Mouse (Mus musculus): ENCODE data around the gene Iqck. TPM values are rescaled to one million over a fixed set of nuclear protein-coding genes. Genes with fewer than 3 reads are reported as not detected.
A peak's percentile ranks its signal among the peaks of the same experiment; 100 is the strongest.

Gene Iqck
- polyA plus RNA-seq, 1 experiment from 2014 or later: 6.7 TPM

DNA sequence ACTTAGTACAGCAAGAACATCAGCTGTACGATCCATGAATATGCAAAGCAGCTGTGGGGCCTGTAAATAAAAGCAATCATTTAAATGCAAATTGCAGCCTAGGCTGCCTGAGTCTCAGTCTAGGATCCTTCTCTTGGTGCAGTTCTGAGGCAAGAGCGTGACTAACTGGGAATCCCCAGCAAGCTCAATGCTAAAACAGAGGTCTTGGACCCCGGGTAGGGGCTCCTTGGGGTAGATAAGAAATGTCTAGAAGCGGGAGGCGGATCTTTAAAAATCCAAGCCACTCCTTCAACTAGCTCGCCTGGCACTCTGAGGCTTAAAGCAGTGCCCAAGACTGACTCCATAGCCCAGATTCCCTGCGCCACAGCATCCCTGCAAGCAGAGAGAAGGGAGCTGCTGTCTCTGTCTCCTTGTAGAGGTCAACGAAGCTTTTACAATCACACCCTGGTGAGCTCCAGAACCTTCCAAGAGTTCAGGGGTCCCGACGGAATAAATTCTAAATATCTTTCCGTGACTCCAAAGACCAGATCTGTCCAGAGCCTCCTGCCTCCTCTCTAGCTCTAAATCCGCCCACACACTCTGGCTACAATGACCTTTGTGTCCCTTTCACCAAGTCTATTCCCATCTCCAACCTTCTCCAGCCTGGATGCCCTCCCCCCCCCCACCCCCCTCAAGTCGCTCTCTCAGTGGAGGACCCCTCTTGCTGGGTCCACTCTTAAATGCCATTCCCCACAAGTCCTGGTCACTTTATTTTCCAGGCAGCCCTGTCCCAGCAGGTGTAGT lies 137.3 kb downstream of the Iqck start:
- Histone ChIP-seq H3K9me3 (no peaks in the 10 kb centered on the region), H3K4me1 (replicated peaks) (peaks cover 73% of the 10 kb centered on the region), H3K27ac (peak overlapping the region; percentile 94), H3K36me3 (peaks cover 32% of the 10 kb centered on the region), H3K4me3 (peak overlapping the region; percentile 83), H3K27me3 (ENCODE audit: insufficient read depth, poor library complexity, severe bottlenecking) (peaks cover 6% of the 10 kb centered on the region)
- DNase-seq (ENCODE audit: low spot score): peak; percentile 52
- WGBS: 15% methylated on average over 13 of the region's 13 CpGs

DNA sequence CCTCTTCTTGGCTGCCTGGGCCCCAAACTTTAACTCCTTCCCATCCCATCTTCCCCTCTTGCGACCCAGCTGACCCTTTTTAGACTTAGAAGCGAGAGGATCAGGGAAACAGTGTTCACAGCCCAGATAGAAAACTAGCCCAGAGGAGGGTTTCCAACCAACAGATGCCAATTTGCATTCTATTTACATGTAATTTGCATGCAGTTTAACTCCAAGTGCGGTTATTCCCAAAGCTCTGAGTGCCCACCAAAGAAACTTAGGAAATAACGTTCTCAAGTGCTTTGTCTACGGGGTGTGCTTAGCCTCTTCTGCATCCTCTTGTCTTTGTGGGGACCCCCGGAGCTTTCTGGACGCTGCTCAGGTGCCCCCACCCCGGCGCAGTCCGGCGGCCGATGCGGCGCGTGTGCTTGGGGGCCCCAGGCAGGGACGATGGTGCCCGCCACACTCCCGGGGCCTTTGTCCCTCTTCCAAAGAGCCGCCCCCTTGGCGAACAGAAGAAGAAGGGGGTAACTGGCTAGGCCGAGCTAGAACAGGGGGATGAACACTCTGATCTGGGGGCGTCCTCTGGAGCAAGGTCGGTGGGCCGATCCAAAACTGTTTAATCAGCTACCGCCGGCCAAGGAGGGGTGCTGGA lies 138.2 kb downstream of the Iqck start:
- Histone ChIP-seq H3K4me3 (peak overlapping the region; percentile 83), H3K27ac (peak overlapping the region; percentile 94), H3K4me1 (replicated peaks) (peaks cover 65% of the 10 kb centered on the region), H3K36me3 (peaks cover 23% of the 10 kb centered on the region), H3K9me3 (no peaks in the 10 kb centered on the region), H3K27me3 (ENCODE audit: insufficient read depth, poor library complexity, severe bottlenecking) (peaks cover 6% of the 10 kb centered on the region)
- under 1% methylated on average over 26 of the region's 26 CpGs for WGBS
- peak; percentile 22 for DNase-seq (ENCODE audit: low spot score)

DNA sequence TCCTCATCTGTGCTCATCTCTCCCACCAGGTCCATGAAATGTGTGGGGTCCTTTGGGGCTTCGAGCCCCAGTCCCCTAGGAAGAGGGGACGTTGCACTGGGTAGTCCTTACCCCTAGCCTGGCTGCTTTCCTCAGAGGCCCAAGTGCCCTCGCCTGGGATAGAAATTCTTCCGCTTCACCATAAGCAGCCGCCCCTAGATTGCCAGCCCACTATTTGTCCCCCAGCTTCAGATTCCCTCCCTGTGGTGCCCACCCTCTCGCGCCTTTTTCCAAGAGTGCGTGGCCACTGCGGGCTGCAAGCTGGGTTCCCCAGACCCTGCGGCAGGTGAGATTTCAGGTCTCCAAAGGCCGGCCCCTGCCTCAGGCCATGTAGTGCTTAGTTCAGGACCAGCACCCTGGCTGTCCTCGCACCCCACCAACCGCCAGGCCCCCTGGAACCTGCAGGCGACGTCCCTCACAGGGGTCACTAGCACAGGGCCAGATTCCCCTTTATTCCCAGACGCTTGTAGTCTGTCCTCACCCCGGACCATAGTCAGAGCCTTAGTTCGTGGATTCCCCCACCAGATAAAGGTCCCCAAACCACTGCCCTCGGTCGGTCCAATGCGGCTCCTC lies 138.8 kb downstream of the Iqck start:
- peak overlapping the region; percentile 94 for H3K27ac ChIP-seq
- DNase-seq (ENCODE audit: low spot score): peak; percentile 60

DNA sequence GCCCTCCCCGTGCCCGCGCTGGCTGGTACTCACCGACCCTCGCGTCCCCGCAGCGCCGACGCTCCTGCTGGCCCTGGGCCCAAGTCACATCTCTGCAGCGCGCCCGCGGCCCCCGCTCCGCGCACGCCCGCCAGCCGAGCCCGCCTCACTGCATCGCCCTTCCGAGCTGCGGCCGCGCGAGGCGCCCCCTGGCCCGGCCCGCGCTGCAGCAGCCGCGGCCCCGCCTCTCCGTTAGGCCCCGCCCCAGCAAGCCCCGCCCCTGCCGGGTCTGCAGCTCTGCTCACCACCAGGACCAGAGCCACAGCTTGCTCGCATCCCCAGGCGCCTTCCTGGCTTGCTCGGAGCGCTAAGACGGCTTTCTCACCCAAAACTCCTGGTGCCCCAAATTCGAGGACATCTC lies 139.5 kb downstream of the Iqck start, which contains the start of gene Gprc5b:
Gprc5b (minus strand) TSS at position 205 of the 400 bp plus-strand sequence.
- Histone ChIP-seq H3K4me1 (replicated peaks) (peaks cover 52% of the 10 kb centered on the region), H3K27me3 (ENCODE audit: insufficient read depth, poor library complexity, severe bottlenecking) (peaks cover 6% of the 10 kb centered on the region), H3K9me3 (no peaks in the 10 kb centered on the region), H3K27ac (peak within 1 kb of the TSS; percentile 94), H3K4me3 (peak within 1 kb of the TSS; percentile 83), H3K36me3 (peaks cover 10% of the 10 kb centered on the region)
- under 1% methylated on average over 44 of the region's 44 CpGs for WGBS
- peak; percentile 90 for DNase-seq (ENCODE audit: low spot score)

More for the DNA sequence above, 138.8 kb downstream of the Iqck start:
- Histone ChIP-seq H3K27me3 (ENCODE audit: insufficient read depth, poor library complexity, severe bottlenecking) (peaks cover 6% of the 10 kb centered on the region), H3K4me1 (replicated peaks) (peaks cover 59% of the 10 kb centered on the region), H3K4me3 (peak overlapping the region; percentile 83), H3K9me3 (no peaks in the 10 kb centered on the region), H3K36me3 (peaks cover 17% of the 10 kb centered on the region)
- WGBS: under 1% methylated on average over 21 of the region's 21 CpGs

DNA sequence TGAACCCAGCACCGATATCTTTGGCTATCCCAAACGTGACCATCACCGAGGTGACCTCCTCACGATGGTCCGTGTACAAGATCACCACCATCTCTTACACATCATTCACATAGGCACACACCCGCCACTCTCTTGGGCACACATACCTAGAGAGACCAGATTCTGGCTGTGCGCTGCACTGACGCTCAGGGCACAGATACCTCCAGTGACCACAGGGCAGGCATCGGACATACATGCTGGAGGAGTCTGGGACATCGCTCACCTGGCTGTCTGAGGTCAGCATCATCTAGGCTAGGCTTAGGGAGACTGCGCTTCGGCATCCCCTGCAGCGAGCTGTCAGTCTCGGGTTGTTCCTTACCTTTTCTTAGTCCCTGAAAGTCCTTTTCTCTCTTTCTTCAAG lies 140.1 kb downstream of the Iqck start:
- Histone ChIP-seq H3K4me1 (replicated peaks) (peaks cover 46% of the 10 kb centered on the region), H3K9me3 (no peaks in the 10 kb centered on the region), H3K27ac (peak overlapping the region; percentile 94; the same call in 1 of the 2 replicates), H3K36me3 (0 out of 2 replicates have a peak, but pooled peaks cover 3% of the 10 kb centered on the region), H3K27me3 (ENCODE audit: insufficient read depth, poor library complexity, severe bottlenecking) (peaks cover 6% of the 10 kb centered on the region), H3K4me3 (peak overlapping the region; percentile 83)
- 6% methylated on average over 14 of the region's 14 CpGs for WGBS
- DNase-seq (ENCODE audit: low spot score): peak; percentile 30

DNA sequence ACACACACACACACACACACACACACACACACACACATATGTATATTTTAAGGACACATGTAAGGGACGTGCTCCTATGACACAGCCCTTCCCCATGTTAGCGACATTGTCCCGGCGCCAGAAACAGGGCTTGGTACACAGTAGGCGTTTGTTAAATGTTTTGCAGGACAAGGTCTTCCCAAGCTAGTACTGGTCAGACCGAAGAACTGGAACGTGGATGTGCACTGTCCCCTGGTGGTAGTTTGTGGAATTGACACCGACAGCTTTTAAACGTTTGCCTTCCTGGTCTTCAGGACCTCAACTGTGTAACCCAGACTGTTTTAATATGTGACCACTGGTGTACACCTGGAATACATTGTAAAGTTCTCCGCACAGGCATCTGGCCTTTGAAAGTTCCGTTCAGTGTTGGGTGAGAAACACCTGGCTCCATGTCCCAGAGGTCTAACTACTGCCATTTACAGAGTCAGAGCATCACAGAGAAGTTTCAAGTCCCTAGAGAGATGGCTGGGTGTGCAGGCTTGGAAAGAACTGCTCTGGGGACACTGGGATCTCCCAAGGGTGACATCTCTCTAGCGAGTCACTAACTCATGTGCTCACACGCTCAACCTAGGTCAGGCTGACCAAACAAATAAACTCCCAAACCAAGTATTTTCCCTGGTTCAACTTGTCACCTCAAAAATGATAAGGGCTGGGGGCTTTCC lies 140.7 kb downstream of the Iqck start:
- Histone ChIP-seq H3K4me3 (peak overlapping the region; percentile 83), H3K27me3 (ENCODE audit: insufficient read depth, poor library complexity, severe bottlenecking) (peaks cover 6% of the 10 kb centered on the region), H3K9me3 (no peaks in the 10 kb centered on the region), H3K36me3 (no peaks in the 10 kb centered on the region), H3K4me1 (replicated peaks) (peaks cover 40% of the 10 kb centered on the region), H3K27ac (peak overlapping the region; percentile 59; the same call in 1 of the 2 replicates)
- peak; percentile 89 for DNase-seq (ENCODE audit: low spot score)
- 9% methylated on average over 13 of the region's 13 CpGs for WGBS

DNA sequence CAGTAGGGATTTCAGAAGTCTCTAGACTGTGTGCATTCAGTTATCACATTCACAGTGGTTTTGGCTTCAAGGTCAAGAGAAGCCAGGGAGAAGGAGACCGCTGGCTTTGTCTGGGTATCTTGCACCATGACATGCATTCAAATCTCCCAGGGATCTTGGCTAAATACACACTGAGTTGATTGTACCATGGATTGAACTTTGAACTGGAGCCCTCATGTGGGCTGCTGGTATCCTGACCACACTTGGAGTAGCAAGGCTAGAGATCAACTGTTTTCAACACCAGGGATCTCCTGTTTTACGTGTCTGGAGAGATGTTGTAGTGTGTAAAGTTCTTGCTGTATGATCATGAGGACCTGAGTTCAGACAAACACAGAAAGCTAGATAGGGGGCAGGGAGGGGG lies 144.3 kb downstream of the Iqck start:
- no peaks in the 10 kb centered on the region for H3K9me3 ChIP-seq
- H3K36me3 ChIP-seq: no peaks in the 10 kb centered on the region
- no peak overlapping the region for H3K4me3 ChIP-seq
- 54% methylated on average over 2 of the region's 2 CpGs for WGBS
- H3K4me1 ChIP-seq (replicated peaks): peaks cover 12% of the 10 kb centered on the region
- DNase-seq (ENCODE audit: low spot score): no peak
- no peak overlapping the region for H3K27ac ChIP-seq
- peaks cover 6% of the 10 kb centered on the region for H3K27me3 ChIP-seq (ENCODE audit: insufficient read depth, poor library complexity, severe bottlenecking)

DNA sequence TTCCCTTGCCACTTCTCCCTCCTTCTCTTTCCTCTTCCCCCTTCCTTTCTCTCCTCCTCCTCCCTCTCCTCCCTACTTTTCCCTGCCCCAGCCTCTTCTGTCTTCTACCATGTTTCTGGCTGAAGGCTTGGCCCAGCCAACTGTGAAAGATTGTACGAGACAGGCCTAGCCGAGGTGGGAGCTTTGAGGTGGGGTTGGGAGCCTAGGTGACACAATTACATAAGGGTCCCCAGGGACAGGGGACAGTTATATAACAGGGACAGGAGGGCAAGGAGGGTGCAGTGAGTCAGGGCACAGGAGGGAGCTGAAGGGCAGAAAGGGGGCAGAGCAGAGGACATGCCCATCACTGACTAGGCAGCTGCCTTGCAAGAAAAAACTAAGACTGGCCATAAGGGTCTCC lies 146.4 kb downstream of the Iqck start:
- no peaks in the 10 kb centered on the region for H3K36me3 ChIP-seq

DNA sequence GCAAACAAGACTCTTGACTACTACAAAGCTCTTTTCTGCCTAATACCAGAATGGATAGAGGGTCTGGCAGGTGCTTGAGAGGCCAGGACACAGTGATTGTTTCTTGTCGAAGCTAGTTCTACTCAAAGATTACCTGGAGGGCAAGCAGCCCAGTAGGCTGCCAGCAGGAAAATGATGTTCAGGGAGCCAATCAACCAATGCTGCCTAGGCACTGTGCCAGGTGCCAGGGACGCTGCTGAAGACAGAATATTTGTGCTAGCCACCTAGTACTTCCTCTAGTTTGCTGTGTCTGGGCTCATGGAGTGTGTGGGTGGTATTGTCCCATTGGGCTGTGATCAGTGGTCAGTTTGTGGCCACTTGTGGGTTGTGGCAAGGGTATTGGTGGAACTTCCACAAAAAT lies 146.9 kb downstream of the Iqck start:
- H3K9me3 ChIP-seq: no peaks in the 10 kb centered on the region
- no peaks in the 10 kb centered on the region for H3K27me3 ChIP-seq (ENCODE audit: insufficient read depth, poor library complexity, severe bottlenecking)
- DNase-seq (ENCODE audit: low spot score): no peak
- no peaks in the 10 kb centered on the region for H3K4me1 ChIP-seq (replicated peaks)
- no peak overlapping the region for H3K27ac ChIP-seq
- H3K36me3 ChIP-seq: no peaks in the 10 kb centered on the region
- H3K4me3 ChIP-seq: no peak overlapping the region
- WGBS: 71% methylated on average over 2 of the region's 2 CpGs

More for the DNA sequence above, 146.4 kb downstream of the Iqck start:
- WGBS: 70% methylated on average over 2 of the region's 2 CpGs
- no peak overlapping the region for H3K4me3 ChIP-seq
- no peaks in the 10 kb centered on the region for H3K4me1 ChIP-seq (replicated peaks)
- H3K27ac ChIP-seq: no peak overlapping the region
- no peak for DNase-seq (ENCODE audit: low spot score)
- H3K27me3 ChIP-seq (ENCODE audit: insufficient read depth, poor library complexity, severe bottlenecking): no peaks in the 10 kb centered on the region
- no peaks in the 10 kb centered on the region for H3K9me3 ChIP-seq

DNA sequence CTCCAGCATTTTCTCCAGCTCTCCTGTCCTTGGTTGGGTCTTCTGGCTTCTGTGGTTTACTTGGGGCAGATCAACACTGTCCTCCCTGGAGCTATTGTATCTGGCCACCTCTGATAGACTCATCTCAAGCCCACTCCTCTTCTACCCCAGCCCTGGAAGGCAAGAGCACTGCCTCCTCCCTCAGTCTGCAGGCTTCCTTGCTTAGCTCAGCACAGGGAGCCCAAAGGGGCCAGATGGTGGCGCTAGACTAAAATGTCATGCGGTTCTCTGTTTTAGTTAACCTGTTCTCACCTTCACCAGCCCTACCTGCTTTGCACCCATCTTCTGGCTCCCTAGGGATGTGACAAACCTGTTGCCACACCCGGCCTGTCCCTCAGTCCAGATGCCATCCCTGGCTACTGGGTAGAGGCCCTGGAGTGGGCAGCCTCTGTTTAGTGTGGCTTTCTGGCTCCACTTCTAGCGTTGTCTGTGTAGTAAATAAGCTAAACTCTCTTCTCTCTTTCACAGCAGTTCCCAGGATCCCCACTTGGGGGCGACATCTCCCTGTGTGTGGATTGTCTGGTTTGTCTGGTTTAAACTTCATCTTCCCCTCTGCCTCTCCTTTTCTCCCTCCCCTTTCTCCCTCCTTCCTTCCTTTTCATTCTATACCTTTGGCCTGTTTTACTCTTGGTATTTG lies 155.4 kb downstream of the Iqck start:
- Histone ChIP-seq H3K9me3 (no peaks in the 10 kb centered on the region), H3K36me3 (no peaks in the 10 kb centered on the region), H3K4me3 (no peak overlapping the region), H3K27me3 (ENCODE audit: insufficient read depth, poor library complexity, severe bottlenecking) (no peaks in the 10 kb centered on the region), H3K27ac (no peak overlapping the region), H3K4me1 (replicated peaks) (no peaks in the 10 kb centered on the region)
- WGBS: 21% methylated on average over 5 of the region's 5 CpGs
- DNase-seq (ENCODE audit: low spot score): peak; percentile 74

DNA sequence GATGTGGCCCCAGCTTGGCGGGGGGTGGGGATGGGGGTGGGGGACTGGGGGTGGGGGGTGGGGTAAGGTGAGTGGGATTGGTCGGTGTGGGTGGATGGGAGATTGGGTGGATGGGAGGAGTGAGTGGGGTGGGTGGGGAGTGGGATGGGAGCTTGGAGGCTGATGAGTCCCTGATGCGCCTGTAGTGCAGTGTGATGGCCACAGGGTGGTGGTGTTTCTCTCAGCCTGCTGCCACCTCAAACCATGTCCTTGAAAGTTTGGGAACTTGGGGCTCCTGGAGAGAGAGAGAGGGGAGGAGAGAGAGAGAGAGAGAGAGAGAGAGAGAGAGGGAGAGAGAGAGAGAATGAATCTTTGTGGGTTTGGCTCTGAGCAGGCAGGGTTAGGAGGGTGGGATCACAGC lies 160.2 kb downstream of the Iqck start:
- Histone ChIP-seq H3K4me3 (no peak overlapping the region), H3K27me3 (ENCODE audit: insufficient read depth, poor library complexity, severe bottlenecking) (no peaks in the 10 kb centered on the region), H3K4me1 (replicated peaks) (no peaks in the 10 kb centered on the region), H3K27ac (no peak overlapping the region), H3K36me3 (no peaks in the 10 kb centered on the region), H3K9me3 (no peaks in the 10 kb centered on the region)
- DNase-seq (ENCODE audit: low spot score): peak; percentile 49
- WGBS: 0% methylated on average over 3 of the region's 3 CpGs

DNA sequence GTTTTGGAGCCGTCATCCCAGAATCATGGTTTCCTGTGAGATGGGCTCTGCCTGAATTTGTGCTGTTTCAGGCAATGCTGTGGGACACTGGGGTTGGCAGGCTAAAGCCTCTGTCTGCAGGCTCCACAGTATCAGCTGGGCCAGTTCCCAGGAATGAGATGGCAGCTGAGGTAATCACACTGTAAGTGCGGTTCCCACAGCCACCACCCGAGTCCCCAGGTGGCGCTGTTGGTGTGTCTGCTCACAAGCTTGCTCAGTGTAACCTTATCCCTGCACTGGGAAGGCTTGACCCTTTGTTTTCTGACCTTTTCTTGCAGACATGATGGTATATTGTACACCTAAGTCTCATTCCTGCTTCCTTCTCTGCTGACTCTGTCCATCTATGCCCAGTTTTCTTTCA lies 164.0 kb downstream of the Iqck start:
- Histone ChIP-seq H3K27ac (peak overlapping the region; percentile 25; the same call in 1 of the 2 replicates), H3K36me3 (no peaks in the 10 kb centered on the region), H3K27me3 (ENCODE audit: insufficient read depth, poor library complexity, severe bottlenecking) (no peaks in the 10 kb centered on the region), H3K4me3 (no peak overlapping the region), H3K4me1 (replicated peaks) (0 out of 2 replicates have a peak, but pooled peaks cover 4% of the 10 kb centered on the region), H3K9me3 (no peaks in the 10 kb centered on the region)
- WGBS: 13% methylated on average over 4 of the region's 4 CpGs
- DNase-seq (ENCODE audit: low spot score): peak; percentile 73

Measured in hindbrain, embryonic 10.5 days (tissue).